Mouse (Mus musculus): ENCODE results near the gene C1qtnf4.

- TF ChIP-seq CTCF (IDR thresholded peaks at IDR 0.05; ENCODE audit: borderline replicate concordance, control insufficient read depth, extremely low read depth, insufficient read depth, low read length, poor library complexity) (no peak), POLR2A (IDR thresholded peaks at IDR 0.05; ENCODE audit: control insufficient read depth, extremely low read depth, insufficient read depth, low read length, poor library complexity) (peak; percentile 11; the same call in 1 of the 2 replicates)
Observed at GRCm38 (mm10) chr2:90889550-90890548, 4.2 kb downstream of the C1qtnf4 start.

Data from thymus, adult 2 months (tissue).